Mouse (Mus musculus) embryo, embryonic 11 days (tissue): ENCODE data around the gene Fn3krp.
A peak's percentile ranks its signal among the peaks of the same experiment; 100 is the strongest.

ENCODE experiments used
- DNase-seq: peaks from one replicate; pipeline ENCODE4 v3.0.0-alpha.2; 2015

Gene Fn3krp

GRCm38 (mm10) chr11:121451216-121451726, 30.1 kb downstream of the Fn3krp start:
- DNase-seq: no peak

DNA sequence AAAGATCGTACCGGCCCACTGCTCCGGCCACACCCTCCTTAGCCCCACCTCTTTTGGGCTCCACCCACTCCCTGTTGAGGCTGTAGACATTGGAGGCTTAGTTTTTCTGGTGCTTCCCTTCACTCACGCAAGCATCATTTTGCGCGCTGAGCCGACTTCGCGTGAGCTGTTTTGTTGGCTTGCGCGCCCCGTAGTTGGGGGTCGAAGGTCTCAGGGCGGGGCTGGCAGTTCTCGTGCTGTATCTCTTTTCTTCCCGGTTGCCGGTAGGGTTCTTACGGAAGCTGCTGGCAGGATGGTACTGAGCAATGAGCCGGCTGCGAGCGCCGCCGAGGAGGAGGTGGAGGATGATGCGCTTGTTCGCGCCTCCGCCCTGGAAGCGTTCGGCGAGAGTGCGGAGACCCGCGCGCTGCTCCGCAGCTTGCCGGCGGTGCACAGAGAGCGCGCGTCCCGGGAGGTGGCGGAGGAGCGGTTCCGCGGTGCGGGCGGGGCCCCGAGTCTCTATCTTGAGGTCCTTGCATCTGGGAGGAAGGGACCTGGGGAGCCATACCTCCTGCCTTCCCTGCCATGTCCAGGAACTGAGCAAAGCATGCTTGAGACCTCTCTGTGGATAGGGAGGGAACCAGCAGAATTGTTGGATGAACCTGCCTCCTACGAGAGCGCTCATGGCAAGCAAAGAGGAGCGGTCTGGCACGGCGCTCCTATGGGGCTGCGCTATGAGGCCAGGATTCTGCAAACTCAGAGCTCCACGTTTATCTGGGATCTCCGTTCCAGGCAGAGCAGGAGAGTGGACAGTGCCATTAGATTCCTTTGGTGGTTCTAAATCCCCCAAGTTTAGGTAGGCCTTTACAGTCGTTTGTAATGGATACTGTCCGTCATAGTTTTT, 30.8 kb downstream of the Fn3krp start, which contains the start of gene Tbcd:
Tbcd (plus strand) TSS at position 197 of the 883 bp plus-strand sequence.
- peak; percentile 93 for DNase-seq

DNA sequence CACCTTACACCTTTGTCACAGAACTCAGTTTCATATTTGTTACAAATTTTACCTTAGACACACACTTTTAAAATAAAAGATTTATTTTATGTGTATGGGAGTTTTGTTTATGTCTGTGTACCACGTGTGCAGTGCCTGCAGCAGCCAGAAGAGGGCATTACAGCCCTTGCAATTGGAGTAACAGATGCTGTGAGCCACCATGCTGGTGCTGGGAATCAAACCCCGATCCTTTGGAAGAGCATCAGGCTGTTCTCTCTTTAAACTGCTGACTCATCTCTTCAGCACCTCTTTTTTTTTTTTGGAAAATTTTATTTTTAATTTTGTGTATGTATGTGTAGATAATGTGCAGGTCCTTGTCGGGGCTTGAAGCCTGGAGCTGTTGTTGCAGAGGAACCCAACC, 36.7 kb downstream of the Fn3krp start:
- no peak for DNase-seq

GRCm38 (mm10) chr11:121467408-121467807, 46.2 kb downstream of the Fn3krp start:
- no peak for DNase-seq

- DNase-seq: no peak
These were observed 53.6 kb downstream of the Fn3krp start for GRCm38 (mm10) chr11:121474831-121475230.

GRCm38 (mm10) chr11:121475699-121476415, 54.7 kb downstream of the Fn3krp start:
- DNase-seq: peak; percentile 75

GRCm38 (mm10) chr11:121479476-121480203, 58.4 kb downstream of the Fn3krp start:
- no peak for DNase-seq
